Mouse (Mus musculus) ovary, postnatal 36 days (tissue): ENCODE measurements at regions not wholly inside any gene's neighbourhood (a gene's known extent, or its start where the extent isn't known, plus 50 kb on each side); places are given as distances from the start of the nearest gene placed in this dataset.
A peak's percentile ranks its signal among the peaks of the same experiment; 100 is the strongest.

ENCODE experiments used
- DNase-seq: peaks from one replicate; pipeline ENCODE4 v3.0.0; 2022; ENCODE audit warnings: low spot score, mixed read lengths

DNA sequence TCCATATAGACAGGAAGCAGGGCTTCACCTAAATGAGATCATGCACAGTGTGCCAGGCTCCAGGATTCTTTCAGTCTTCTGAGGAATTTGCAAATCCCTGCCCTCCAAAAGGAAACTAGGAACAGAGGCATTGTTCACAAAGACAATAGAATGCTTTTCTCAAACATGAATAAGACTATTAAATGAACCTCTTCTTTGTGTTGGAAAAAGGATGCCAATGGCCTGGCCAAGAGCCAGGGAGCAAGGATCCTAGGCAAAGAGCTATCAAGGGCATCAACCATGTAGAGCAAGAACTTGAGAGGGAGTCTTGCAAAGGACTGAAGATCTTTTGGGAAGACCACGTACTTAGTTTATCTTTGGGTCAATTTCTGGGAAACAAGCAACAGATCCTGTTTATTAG lies 415.4 kb downstream of the Mtx2 start:
- DNase-seq: no peak

DNA sequence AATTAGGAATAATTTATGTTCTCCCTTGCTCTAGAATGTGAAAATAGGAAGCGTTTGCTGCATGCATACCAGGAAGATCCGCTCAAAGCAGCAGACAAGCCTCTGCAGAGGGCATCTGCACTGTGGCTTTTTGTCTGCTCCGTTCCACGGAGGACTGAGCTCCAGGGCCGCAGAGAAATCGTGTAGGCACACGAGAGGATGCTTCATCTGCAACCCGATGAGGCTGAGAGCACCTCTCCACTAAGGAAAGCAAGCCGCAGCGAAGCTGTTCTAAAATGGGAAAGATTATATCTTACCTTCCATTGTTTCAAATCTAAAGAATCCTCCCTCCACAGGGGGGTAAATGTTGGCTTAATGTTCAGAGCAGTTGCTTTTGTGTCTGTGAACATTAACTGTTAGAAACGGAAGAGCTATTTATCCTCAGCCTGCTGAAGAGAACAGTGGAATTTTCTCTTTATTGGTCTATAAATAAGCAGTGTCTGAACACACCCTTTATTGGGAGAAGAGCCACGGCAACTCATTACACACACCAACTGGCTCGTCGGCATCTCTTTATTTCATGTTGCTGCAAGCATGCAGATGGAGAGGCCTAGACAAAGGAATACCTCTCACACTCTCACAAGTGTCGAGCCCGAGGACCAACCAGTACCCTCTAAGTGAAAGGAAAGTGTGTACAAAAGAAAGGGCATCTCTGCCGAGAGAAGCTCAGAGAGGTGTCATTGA lies 414.6 kb upstream of the Hnrnpa3 start:
- DNase-seq: no peak

DNA sequence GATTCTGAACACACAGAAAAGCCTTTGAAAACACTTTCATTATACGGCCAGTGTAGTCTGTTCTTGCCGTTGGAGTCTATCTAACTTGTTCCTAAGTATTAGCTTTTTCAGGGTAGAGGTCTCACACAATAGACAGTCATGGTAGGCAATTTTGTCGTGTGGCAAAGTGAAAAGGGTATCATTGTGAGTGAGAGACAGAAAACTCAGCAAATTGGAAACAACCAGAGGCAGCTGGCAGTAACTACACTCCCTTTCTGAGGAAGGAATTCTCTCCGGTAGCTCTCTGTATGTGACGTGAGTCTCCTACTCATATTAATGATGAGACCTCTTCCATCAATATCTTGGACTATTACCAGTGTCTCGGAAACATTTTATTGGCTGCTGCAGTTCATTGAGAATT lies 413.8 kb upstream of the Hnrnpa3 start:
- DNase-seq: no peak

DNA sequence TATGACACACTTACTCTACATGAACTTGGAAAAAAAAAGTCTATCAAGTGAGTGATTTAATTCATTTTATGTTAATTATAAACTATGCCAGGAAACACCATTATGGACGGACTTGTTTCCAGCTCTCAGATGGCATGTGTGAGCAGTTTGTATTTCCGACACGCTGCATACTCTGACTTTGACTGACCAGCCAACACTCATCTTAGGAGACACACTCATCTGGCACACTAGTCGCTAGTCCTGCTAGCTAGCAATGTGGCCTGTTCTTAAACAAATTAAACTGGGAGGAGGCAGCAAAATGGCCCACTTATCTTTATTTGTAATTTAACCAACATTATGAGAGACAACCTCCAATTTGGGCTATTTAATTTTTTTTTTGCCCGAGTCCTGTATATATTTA lies 413.4 kb upstream of the Hnrnpa3 start:
- no peak for DNase-seq

DNA sequence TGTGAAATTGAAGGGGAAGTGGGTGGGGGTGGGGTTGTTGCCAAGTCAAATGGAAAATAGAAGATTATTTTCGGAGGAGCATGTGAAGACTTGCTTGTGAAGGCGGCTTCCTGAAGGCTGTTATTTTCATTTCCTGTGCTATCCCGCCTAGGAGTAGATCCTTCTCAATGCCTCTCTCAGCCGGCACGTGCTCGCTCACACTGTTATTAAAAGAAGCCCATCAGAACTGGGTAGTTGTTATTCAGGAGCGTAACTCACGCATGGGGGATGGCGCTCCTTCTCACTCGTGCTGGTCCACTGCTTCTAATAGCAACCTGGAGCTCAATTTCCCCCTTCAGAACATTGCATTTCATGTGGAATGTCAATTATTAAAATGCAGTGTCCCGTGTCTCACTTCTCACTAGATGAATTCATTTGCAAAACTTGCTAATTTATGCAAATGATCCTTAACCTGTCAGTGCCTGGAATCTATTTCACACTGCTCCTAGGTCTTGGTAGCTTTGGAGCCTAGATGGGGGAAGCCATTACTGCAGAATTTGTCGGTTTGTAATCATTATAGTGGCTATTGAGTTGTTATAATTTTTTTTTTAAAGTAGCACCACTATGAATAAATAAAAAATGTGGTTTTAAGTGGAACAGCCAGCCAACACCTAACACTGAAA lies 412.8 kb upstream of the Hnrnpa3 start:
- no peak for DNase-seq

DNA sequence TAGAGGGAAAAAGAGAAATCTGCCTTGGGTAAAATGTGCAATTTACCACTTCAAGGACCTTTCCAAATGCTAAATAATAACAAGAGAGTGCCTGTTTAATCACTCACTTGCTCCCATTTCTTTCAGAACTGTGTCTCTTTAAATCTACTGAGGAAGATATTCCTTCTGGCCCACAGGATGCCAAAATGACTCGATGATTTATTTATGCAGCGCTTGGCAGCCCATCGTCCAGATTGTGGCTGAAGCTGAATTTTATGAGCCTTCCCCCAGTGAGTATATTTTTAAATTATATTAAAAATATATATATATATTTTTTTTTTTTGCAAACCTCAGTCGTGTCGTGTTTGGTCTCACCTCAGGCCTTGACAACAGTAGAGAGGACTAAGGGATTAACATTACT lies 410.8 kb upstream of the Hnrnpa3 start:
- DNase-seq: no peak

DNA sequence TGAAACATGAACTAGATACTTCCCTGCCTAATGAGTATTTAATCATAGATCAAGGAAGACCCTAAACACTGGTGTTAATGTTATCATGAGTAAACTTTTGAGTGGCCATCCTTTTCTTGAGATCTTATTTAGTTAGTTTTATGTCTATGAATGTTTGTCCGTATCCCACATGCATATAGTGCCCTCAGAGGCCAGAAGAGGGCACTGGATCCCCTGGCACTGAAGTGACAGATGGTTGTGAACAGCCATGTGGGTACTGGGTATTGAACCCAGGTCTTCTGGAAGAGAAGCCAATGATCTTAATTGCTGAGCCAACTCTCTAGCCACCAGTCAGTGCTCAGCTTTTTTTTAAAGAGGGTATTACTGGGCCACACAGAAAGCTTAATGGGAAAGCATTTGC lies 408.6 kb upstream of the Hnrnpa3 start:
- no peak for DNase-seq

DNA sequence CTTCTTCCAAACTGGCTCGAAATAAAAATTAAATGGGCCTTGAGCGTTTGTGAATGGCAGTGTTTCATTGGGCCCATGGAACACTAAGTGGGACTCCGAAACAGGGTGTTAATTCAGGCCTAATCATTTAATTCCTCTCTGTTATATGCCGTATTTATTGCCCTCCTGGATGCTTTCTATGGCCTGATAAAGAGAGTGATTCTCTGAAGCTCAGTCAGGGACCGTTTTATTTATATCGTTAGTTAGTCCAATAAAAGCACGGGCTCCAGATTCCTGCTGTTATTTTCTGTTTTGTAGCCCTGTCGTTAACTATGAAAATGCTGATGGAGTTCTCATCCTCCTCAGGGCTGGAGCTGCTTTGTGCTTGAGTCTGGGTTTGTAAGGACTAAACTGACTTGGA lies 406.2 kb upstream of the Hnrnpa3 start:
- DNase-seq: no peak

DNA sequence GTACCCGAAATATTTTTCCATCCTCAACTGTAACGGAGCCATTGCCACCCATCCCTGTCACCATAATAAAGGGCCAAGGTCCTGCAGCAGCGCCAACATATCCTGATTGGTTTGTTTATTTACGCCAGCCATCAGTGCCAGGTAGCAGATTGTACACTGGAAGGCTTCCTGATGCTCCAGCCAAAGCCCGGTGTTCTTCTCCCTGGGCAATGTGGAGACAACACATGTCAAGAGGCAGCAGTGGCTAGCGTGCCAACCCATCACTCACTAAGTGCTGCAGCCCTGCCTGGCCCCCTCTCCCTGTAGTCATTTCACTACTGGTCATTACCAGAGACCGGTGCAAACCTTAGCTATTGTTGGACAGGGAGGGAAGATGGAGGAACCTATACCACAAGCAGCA lies 393.8 kb upstream of the Hnrnpa3 start:
- no peak for DNase-seq

DNA sequence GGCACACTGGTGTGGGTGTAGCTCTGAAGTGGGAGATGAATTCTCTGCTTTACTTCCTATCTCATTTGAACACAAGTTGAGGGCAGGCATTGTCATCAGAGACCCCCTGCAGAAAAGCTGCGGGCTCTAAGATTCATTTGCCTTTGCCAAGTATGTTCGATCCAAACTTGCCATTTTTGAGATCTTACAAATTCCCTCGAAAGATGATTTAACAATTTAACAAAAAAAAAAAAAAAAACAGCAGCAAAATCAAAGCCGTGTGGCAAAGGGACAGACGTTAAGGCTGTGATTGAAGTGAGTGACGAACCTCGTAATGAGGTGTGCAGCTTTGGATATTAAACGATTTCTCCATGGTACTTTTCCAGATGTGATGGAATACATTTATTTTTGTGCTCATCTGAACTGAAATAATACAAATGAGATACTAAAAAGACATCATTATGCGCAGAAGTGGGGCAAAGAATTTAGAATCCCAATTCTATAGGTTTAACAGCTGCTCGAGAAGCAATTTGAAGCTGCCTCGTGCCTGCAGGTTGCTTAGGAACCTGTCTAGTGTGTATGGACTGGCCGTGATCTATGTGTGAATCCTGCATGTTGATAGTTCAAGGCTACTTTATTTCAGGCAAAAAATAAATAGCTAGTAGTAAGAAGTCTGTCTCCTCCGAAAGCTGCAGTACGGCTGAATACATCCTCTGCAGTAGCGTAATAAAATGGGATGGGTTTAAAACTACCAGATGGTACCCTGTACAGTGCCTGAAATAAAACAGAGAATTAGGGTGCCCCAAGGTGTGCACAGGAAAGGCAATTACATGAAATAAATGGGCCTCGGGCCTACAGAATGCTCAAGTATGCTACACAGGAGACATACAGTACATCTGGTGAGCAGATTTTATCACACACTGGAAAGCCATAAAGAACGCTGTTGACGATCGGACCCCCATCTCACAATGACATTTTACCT lies 393.0 kb upstream of the Hnrnpa3 start:
- DNase-seq: no peak

DNA sequence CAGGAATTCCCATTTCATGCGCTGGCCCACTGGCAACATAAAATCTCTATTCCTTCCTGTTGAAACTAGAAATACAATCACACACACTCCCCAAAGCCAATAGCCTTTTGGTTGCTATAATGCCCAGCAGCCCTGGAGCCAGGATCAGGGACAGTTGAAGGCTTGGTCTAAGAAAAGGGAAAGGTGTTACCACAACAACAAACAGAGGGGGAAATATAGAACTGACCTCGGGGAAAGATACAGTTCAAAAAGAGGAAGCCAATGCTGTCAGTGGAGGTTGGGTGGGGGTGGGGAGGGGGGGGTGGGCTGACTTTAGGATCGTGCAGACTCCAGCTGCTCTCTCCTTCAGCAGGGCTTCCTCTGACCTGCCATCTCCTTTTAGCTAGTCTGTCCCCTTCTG lies 391.1 kb upstream of the Hnrnpa3 start:
- no peak for DNase-seq

DNA sequence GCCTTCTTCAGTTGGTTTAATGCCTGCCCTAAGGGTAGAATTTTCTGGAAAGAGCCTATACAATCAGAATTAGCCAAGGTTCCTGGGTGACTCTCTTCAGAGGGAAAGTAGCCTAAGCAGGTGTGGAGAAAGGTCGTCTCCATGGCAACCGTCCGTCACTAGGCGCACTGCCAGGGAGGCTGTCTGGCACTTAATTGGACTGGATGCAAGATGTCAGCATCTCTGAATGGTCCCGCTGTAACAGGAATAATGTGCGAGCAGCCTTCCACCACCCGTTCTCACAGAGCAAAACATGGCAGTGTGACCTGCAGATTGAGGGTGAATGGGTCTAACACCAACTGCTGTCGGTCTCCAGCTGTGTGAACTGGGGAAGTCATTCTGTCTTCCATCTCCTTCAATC lies 389.6 kb upstream of the Hnrnpa3 start:
- DNase-seq: peak; percentile 35

DNA sequence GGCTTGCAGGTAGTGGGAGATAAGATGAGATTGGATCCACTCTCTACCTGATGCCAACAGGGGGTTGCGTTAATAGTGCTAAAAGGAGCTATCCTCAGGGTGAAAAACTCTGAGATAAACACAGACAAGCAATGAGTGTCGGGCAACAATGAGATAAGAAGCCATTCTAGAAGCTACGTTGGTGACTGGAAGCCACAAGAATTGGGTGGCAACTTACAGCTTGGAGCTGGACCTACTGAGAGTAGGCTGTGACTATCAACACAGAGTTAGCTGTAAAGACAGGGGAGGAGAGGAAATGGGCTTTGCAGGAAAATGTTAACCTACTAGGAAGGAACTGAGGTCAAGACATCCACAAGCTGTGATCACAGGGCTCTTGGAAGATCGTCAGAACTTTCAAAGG lies 388.9 kb upstream of the Hnrnpa3 start:
- no peak for DNase-seq

DNA sequence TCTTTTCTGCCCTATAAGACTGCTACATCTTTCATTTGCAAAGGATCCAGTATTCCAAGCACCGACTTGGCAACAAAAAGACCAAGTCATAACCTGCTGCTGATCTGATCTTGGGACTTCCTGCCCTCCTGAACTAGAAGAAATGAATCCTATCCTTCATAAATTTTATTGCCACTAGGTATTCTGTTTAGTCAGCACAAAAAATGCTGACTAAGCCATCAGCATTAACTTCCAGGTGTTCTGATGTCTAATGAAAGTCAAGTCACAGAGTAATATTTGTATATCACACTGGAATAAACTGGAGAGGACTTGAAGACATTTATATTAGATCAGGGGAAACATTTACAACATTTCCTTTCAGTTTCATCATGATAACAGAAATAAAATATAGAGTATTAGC lies 371.2 kb upstream of the Hnrnpa3 start:
- no peak for DNase-seq

DNA sequence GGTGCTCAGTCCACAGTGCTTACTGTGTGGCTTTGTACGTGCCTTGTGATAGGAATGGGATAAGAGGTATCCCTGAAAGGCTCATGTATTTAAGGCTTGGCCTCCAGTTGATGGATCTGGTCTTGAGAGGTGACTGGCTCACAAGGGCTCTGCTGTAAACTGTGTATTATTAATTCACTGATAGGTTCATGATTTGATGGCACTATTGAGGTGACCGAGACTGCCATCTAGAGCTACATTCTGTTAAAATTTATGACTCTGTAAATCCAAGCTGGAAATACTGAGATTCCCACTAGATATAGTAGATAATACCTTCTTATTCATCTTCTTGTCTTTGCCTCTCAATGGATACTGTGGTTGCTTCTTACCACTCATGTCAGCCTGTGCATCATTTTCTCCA lies 367.4 kb upstream of the Hnrnpa3 start:
- DNase-seq: no peak

DNA sequence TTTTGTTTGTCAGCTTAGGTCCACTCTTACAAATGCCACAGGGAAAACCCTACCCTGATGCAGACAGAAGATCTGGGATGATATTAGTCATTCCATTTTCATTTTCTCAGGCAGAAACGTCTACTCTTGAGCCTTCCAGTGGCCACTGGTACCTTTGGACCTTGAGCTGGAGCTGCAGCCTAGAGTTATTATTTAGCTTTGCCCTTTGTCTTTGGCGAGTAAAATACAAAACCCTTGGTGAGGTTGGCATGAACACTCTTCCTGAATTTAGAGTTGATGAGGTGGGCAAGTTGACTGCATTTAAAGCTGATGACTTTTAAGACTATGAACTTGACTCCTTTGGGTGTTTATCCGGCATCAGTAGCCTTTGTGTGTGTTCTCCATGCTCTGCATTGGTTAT lies 352.2 kb upstream of the Hnrnpa3 start:
- no peak for DNase-seq

DNA sequence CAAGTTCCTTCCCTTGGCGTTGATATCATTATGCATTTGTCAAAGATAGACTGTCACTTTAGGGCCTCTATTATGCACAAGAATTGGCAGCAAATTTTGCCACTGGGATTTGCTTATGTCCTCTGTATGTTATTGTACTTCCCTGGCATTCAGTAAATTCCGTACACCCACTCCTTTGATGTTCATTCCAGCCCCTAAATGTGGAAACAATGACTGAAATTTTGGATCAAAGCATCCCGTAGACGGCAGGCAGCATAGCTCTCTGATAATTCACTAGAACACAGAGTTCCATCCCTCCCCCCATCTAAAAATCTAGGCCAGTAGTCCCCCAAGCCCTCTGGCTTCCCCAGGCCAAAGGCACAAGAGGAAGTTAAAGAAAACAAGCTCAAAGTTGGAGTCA lies 347.9 kb upstream of the Hnrnpa3 start:
- no peak for DNase-seq

DNA sequence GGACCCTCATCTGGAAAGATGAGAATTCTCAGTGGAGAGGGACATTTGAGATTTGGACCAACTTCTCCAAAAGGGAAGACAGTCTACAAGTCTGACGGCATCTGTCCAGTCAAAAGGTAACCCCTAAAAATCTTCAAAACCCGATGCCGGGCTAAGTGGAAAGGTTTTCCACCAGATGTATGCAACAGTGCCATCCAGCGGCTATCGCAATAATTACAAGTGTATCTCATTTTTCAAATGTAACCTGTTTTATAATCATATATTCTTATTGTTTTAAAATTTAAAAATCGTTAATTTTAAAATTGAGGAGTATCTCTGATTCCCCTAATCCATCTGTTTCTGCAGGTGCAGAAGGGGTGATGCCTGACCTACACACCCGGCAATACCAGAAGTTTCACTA lies 346.8 kb upstream of the Hnrnpa3 start:
- DNase-seq: no peak

DNA sequence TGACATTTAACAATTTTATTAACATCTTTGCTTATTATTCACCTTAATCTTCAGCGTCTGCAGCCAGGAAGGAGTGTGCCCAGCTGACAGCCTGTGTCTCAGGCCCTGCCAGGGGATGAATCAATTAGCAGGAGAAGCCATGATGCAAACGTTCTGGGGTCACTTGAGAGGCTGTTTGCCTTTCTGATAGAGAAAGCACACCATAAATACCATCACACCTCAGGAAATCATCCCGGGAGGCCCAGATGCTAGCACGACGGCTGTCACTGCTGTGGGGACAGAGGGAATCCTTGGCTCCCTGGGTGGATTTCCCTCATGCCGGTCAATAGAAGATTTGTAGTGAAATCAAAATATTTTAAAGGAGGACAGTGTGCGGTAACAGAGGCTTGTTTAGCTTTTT lies 343.7 kb upstream of the Hnrnpa3 start:
- DNase-seq: no peak

DNA sequence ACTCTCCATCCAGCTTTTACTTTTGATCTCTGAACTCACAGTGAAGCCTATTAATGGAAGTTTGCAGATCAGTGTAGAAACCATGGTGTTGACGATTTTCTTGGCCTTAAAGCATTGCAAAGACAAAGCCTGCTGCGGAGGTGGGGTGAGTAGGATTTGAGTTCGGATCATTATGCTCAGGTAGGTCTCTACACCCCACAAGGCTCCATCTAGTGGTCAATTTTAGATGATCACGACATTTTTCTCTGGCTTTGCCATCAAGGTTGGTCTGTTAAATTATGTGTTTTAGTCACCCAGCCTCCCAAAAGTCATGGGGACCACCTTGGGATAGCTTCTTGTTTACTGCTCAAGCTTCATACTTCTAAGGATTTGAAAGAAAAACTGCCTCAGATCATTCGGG lies 340.9 kb upstream of the Hnrnpa3 start:
- no peak for DNase-seq

DNA sequence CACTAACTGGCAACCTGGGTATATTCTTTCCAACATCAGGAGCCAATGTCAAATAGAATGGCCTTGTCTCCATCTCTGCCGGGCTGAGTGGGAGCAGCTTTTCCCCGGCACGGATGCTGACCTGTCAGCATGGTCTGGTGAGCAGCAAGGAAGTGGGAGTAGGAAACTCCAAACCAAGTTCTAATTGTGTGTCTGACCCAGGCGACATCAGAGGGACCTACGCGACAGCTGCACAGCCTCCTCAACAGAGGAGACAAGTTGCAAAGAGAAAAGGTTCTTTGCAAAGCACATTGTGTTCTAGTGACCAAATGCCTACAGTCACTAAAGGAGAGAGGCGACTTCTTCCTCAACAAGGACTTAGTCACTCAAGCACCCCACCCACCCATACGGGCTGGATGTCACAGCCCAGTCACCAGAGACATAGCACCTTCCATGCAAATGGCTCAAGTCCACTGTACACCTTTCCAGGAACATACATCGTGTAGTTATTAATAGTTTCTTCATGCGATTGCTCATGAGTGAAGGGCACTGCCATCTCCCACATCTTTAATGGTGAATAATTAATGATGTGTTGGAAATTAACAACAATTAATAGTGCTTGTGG lies 334.8 kb upstream of the Hnrnpa3 start:
- no peak for DNase-seq

DNA sequence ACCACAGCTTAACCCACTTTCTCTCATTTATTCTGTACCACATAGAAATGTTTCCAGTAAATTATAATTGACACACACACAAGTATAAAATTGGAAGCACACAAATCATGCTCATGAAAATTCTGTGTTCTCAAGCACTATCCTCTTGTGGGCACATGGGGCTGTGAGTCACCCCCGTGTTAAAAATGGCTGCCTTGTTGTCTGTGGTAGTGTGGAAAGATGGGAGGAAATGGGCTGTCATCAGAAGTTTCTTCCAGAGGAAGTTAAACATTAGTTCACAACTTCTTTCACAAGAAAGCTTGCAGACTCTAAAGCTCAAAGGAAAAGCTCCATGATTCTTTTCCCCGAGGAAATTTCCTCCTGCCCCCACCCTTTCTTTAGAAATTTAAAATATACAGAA lies 329.5 kb upstream of the Hnrnpa3 start:
- DNase-seq: no peak

DNA sequence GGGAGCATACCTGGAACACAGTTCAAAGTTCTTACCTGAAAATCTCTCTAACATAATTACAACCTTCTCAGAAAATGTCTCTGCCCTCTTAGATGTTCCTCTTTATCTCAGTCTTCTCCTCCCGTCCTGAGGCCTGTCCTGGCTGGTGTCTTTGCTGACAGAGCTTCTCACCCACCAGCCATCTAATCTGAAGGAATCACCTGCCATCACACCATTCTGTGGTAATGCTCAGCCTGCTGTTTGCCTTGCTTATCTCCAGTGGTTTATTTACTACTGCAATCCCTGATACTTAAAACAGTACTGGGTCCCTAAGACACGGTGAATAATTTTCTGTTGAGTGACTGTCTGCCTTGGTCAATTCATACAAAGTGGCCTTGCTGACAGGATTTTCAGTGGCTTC lies 317.8 kb upstream of the Hnrnpa3 start:
- DNase-seq: no peak
